Comparison of ENCODE assay signal across 9 mouse cellular contexts in genomic region chr4:102656494-102657036, GRCm38 (mm10).
DNase-seq lines count a peak whose midpoint lies in the region; ATAC-seq and TF ChIP-seq lines count a peak whose summit lies in the region.
"Had no signal": no experiment of that assay in that cellular context is flagged by ENCODE, and none has a peak within 500 bp of the region (broad histone marks: within the 10 kb centered on the region; RNA-seq: fewer than 3 reads in every experiment).

No protein-coding gene starts in this region.

- H3K27me3 ChIP-seq in forebrain, postnatal 0 days (ENCODE audit: insufficient read depth, low read length): no peaks in the 10 kb centered on the region
- H3K27me3 ChIP-seq in intestine, postnatal 0 days (replicated peaks; ENCODE audit: control insufficient read depth, insufficient read depth, low read length): no peaks in the 10 kb centered on the region
- no peaks in the 10 kb centered on the region for H3K27me3 ChIP-seq in neural tube, embryonic 15.5 days (replicated peaks)
- H3K27me3 ChIP-seq: hindbrain, embryonic 15.5 days had no signal

- peak; percentile 93 for TF ChIP-seq CTCF in forebrain, postnatal 0 days (IDR thresholded peaks at IDR 0.05; ENCODE audit: low read depth)
- TF ChIP-seq CTCF in intestine, postnatal 0 days (IDR thresholded peaks at IDR 0.05; ENCODE audit: low read depth): peak; percentile 89
- peak; percentile 57 for TF ChIP-seq CTCF in lung, adult 2 months (IDR thresholded peaks at IDR 0.05; ENCODE audit: insufficient read depth, low read length)

- no peaks in the 10 kb centered on the region for H3K36me3 ChIP-seq in forebrain, postnatal 0 days (ENCODE audit: insufficient read depth)
- no peaks in the 10 kb centered on the region for H3K36me3 ChIP-seq in intestine, postnatal 0 days (ENCODE audit: control insufficient read depth, insufficient read depth)
- H3K36me3 ChIP-seq in neural tube, embryonic 15.5 days: no peaks in the 10 kb centered on the region
- H3K36me3 ChIP-seq: hindbrain, embryonic 15.5 days had no signal

- no peak for TF ChIP-seq POLR2A in lung, adult 2 months (IDR thresholded peaks at IDR 0.05; ENCODE audit: borderline replicate concordance, extremely low read depth, low read depth, low read length)

- H3K4me3 ChIP-seq in forebrain, postnatal 0 days (ENCODE audit: low read depth, low read length): no peak overlapping the region
- no peak overlapping the region for H3K4me3 ChIP-seq in intestine, postnatal 0 days (ENCODE audit: low read depth, low read length)
- no peak overlapping the region for H3K4me3 ChIP-seq in lung, adult 2 months (replicated peaks; ENCODE audit: extremely low read depth, low read depth, low read length)
- no peak overlapping the region for H3K4me3 ChIP-seq in neural tube, embryonic 15.5 days (replicated peaks)
- H3K4me3 ChIP-seq: hindbrain, embryonic 15.5 days had no signal

- H3K4me2 ChIP-seq in forebrain, postnatal 0 days (ENCODE audit: low read depth): no peak overlapping the region
- no peak overlapping the region for H3K4me2 ChIP-seq in intestine, postnatal 0 days (replicated peaks; ENCODE audit: low read depth)
- no peak overlapping the region; the same call in 1 of the 2 replicates for H3K4me2 ChIP-seq in neural tube, embryonic 15.5 days
- H3K4me2 ChIP-seq: hindbrain, embryonic 15.5 days had no signal

- H3K27ac ChIP-seq in forebrain, postnatal 0 days (ENCODE audit: low read depth, low read length): no peak overlapping the region
- no peak overlapping the region for H3K27ac ChIP-seq in intestine, postnatal 0 days (ENCODE audit: low read depth, low read length)
- no peak overlapping the region for H3K27ac ChIP-seq in neural tube, embryonic 15.5 days (replicated peaks)
- H3K27ac ChIP-seq: hindbrain, embryonic 15.5 days had no signal

- H3K9me3 ChIP-seq in forebrain, postnatal 0 days (ENCODE audit: low read length): no peaks in the 10 kb centered on the region
- H3K9me3 ChIP-seq in intestine, postnatal 0 days (ENCODE audit: control insufficient read depth): no peaks in the 10 kb centered on the region
- no peaks in the 10 kb centered on the region for H3K9me3 ChIP-seq in neural tube, embryonic 15.5 days (replicated peaks)
- H3K9me3 ChIP-seq: hindbrain, embryonic 15.5 days had no signal

- WGBS in forebrain, postnatal 0 days: 19% methylated on average over 3 of the region's 3 CpGs
- 7% methylated on average over 3 of the region's 3 CpGs for WGBS in intestine, postnatal 0 days
- under 1% methylated on average over 3 of the region's 3 CpGs for WGBS in lung, adult 2 months
- WGBS in neural tube, embryonic 15.5 days: 19% methylated on average over 3 of the region's 3 CpGs

- peak; percentile 5 to 29 for DNase-seq in urinary bladder, postnatal 36 days (ENCODE audit: low spot score in 2 of 2)
- no peak for DNase-seq in urinary bladder, postnatal 10 days (ENCODE audit: low spot score)
- peak; percentile 29 for DNase-seq in c-Kit-positive CD71-positive TER-119-positive erythroid progenitor cells, embryonic 14.5 days (ENCODE audit: low spot score)
- DNase-seq in forebrain, postnatal 0 days: peak; percentile 87
- no peak for DNase-seq in lung, adult 2 months
- DNase-seq in testis, postnatal 10 days (ENCODE audit: low spot score): no peak

- ATAC-seq in forebrain, postnatal 0 days: peak; percentile 68
- ATAC-seq in intestine, postnatal 0 days: no peak
- peak; percentile 83; the same call in 1 of the 2 replicates for ATAC-seq in neural tube, embryonic 15.5 days (ENCODE audit: low FRiP score)

- H3K9ac ChIP-seq in forebrain, postnatal 0 days: no peak overlapping the region
- H3K9ac ChIP-seq in intestine, postnatal 0 days (ENCODE audit: low read depth, low read length): no peak overlapping the region
- H3K9ac ChIP-seq in neural tube, embryonic 15.5 days (replicated peaks): no peak overlapping the region
- H3K9ac ChIP-seq: hindbrain, embryonic 15.5 days had no signal

- no peaks in the 10 kb centered on the region for H3K4me1 ChIP-seq in forebrain, postnatal 0 days (ENCODE audit: insufficient read depth)
- H3K4me1 ChIP-seq in intestine, postnatal 0 days (replicated peaks; ENCODE audit: control insufficient read depth, insufficient read depth, low read length): no peaks in the 10 kb centered on the region
- no peaks in the 10 kb centered on the region for H3K4me1 ChIP-seq in lung, adult 2 months (ENCODE audit: control insufficient read depth, insufficient read depth, low read length)
- no peaks in the 10 kb centered on the region for H3K4me1 ChIP-seq in neural tube, embryonic 15.5 days
- H3K4me1 ChIP-seq: hindbrain, embryonic 15.5 days had no signal

Comparison
In these comparisons a context has a peak if more than half of its experiments do, and no peak if none do; other contexts are left out.
1. DNase-seq: peak in urinary bladder, postnatal 36 days (2 of 2), c-Kit-positive CD71-positive TER-119-positive erythroid progenitor cells, embryonic 14.5 days (single experiment) and forebrain, postnatal 0 days (single experiment); none in urinary bladder, postnatal 10 days (single experiment), lung, adult 2 months (single experiment) and testis, postnatal 10 days (single experiment).
2. Peak in every context shown above with its lines, with median percentiles within 50 percentile points of each other: CTCF ChIP-seq.